Mouse (Mus musculus) naive thymus-derived CD4-positive, alpha-beta T cell, adult 2 months (primary cell): ENCODE data around the gene Cenps.
"Not testable (repeated sequence)": the region's sequence is repeated elsewhere in the genome, so short reads cannot be mapped to it uniquely, and the experiment has no call there.

Source experiments
- DNase-seq: peaks from one replicate; pipeline ENCODE4 v3.0.0-alpha.2; 2011; ENCODE audit warnings: low read depth

Gene Cenps

GRCm38 (mm10) chr4:149123432-149123831 is 14.0 kb downstream of the Cenps start:
- DNase-seq, result no peak

DNA sequence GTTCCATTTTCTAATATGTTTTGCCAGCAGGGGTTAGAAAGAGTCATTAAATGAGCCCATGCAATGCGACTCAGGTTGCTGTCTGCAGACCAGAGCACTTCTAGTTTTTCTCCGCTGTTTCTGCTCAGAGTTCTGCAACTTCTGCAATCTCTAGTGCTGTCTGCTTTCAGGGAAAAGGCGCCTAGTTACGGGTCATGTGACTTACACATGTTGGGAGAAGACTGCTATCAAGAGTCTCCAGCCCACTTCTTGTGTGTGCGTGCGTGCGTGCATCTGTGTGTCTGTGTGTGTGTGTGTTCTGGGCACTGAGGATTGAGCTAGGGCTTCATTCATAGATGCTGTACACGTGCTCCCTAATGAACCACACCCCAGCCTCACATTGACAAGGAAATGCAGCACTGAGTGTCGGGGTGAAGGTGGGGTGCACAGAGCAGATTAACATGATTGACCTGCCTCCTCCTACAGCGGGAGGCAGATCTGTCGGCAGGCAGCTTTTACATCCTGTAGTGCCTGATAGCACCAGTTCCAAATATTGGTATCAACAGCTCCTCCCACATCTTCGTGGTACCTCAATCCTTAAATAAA is 17.4 kb downstream of the Cenps start:
- not testable (repeated sequence) for DNase-seq

GRCm38 (mm10) chr4:149103875-149104561 is 33.4 kb downstream of the Cenps start, which contains the start of gene Dffa:
Gene Dffa (plus strand): TSS chr4:149104146.
- DNase-seq, result peak; percentile 88

GRCm38 (mm10) chr4:149101456-149101855 is 36.0 kb downstream of the Cenps start:
- DNase-seq, result no peak

GRCm38 (mm10) chr4:149100449-149100848 is 37.0 kb downstream of the Cenps start:
- DNase-seq, result not testable (repeated sequence)

DNA sequence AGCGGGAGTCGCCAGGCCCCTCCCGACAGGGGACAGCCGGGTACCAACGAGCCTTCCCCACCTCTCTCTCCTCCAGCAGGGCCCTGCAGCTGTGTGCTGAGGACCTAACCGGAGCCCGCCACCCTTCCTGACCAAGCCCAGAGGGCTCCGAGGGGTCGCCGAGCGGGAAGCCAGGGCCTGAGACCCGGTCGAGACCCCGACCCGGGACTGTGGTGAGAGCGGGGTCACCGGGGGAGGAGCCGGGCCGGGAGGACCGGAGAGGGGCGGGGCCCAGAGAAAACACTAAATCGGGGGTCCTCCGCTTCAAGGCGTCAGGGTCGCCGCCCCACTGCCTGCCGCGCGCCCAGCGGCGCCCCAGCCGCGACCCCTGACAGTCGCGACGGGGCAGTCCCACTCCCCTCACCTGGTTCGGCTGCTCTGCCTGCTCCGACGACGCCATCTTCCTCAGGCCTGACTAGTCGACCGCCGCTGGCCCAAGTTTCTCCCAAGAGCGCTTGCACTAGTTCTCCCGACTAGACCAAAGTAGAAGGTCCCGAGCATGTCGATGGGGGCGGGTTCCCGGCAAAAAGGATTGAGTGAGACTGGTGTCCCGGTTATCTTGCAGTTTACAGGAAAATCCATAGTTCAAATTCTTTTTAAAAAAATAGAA is 37.9 kb downstream of the Cenps start, which contains the start of gene Pex14:
Gene Pex14, minus strand, starts transcription at position 508 of the 649 bp plus-strand sequence.
- peak; percentile 83 for DNase-seq

GRCm38 (mm10) chr4:149098571-149098970 is 38.9 kb downstream of the Cenps start:
- DNase-seq, result no peak

GRCm38 (mm10) chr4:149097956-149098355 is 39.5 kb downstream of the Cenps start:
- no peak for DNase-seq

GRCm38 (mm10) chr4:149091364-149091763 is 46.1 kb downstream of the Cenps start:
- DNase-seq, result no peak

- no peak for DNase-seq
Observed at GRCm38 (mm10) chr4:149085381-149085780, 52.0 kb downstream of the Cenps start.

GRCm38 (mm10) chr4:149081528-149081927 is 55.9 kb downstream of the Cenps start:
- DNase-seq, result no peak

DNA sequence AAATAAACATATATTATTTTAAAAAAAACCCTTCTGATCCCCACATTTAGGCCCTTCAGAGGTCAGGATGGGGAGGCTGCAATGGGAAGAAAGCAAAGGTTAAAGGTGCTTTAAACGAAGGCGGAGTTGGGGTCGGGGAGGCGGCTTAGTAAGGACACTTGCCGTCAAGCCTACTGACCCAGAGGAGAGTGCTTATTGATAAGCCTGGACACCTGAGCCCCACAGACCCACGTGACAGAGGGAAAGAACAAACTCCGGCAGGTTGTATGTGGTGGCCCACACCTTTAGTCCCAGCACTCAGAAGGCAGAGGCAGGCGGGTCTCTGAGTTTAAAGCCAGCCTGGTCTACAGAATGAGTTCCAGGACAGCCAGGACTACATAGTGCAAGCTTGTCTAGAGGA is 57.3 kb downstream of the Cenps start:
- no peak for DNase-seq

DNA sequence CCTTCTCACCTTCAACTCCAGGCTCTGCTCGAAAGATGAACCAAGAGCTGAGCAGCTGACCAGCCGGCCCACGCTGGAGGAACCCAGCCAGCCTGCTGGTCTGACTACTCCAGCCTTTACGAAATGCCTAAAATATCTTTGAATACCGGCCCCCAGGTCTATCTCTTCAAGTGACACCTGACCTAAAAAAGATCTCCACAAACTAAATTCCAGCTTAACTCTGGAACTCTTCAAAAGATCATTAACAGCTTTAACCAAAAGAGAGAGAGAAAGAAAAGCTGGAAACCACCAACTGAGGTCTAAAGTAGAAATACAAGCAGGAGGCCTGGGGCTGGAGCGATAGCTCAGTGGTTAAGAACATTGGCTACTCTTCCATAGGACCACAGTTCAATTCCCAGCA is 57.8 kb downstream of the Cenps start:
- DNase-seq, result no peak

DNA sequence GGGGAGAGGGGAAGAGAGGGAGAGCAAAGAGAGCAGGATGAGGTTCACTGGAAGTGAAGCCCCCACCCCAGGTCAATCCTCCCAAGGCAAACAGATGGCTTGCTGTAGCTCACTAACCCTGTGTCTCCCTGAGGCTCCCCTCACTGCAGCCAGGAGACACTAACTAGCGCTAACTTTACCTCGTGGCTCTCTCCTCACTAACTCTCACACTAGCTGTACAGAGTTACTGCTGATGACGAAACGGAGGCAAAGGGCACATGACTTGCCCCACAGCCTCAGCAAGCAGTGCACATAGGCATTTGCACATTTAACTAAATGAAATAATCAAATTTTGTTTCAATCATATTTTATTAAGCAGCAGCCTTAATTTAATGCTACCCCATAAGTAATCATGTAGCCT is 59.2 kb downstream of the Cenps start:
- no peak for DNase-seq
